Mouse (Mus musculus): ENCODE results near the gene Rpp40. TPM values are rescaled to one million over a fixed set of nuclear protein-coding genes. Genes with fewer than 3 reads are reported as not detected.

Rpp40 gene
- total RNA-seq, 4 experiments from 2014 or later, result 6.4 to 7.6 (median 6.7) TPM

DNA sequence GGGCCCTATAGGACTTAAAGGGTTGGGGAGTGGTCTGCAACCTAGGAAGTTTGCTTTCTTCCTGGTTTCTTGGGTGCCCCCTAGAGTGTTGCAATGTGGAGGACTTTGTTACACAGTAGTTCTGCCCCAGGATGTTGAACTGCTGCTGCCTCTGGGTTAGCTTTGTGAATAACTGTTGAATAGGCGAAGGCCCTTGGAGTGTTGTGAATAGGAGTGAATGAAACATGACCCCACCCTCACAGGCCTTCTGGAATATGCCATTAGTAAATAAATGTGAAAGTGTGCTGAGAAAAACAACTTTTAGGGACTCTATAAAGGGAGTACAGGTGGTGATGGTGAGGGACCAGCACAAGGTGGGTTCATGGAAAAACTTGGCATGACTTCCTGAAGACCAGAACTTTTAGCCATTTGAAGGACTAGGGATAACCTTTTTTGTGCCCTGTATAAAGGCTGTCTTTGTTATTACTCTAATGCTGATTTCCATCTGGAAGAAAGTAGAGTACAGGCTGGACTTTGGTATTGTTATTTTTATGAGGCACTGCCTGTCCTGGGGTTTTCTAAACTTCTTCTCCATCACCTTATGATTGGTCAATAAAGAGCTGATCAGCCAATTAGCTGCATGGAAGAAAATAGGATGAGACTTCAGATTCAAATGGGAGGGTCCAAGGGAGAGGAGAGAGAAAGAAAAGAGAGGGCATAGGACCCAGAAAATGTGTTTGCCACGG is 53.1 kb downstream of the Rpp40 start:
- DNase-seq (ENCODE audit: low spot score), result no peak

DNA sequence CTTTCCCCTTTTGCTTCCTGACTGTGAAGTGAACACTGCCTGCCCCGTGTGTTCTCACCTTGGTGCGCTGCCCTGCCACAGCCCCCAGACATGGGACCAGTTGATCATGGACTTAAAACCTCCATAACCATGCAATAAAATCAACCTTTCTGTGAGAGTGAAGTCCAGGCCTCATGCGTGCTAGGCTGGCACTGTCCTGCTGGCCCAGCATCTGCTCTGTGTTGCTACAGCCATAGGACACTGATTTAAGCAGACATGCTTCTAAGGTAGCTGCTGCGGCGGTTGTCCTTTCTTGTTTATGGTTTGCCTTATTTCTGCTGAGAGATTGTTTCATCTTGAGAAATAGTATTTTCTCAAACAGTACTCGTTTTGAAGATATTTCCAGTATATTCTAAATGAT is 54.6 kb downstream of the Rpp40 start:
- no peak for DNase-seq (ENCODE audit: low spot score)

DNA sequence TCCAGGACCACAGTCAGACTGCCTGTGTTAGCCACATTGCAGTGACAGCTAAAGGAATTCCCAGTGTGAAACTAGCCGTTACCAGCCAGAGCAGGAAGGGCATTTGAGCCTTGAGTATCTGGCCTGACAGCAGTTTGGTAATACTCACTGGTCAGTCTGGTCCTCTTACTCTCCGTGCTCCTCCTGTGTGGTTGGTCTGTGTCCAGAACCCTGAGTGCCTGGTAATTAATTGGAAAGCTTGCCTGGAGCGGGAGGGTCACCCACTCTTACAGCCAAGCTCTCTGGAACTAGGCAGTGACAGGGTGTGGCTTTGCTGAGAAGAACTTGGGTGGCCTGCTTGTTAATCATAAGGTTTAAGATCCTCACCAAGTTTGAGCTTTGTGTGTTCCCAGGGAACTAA is 57.5 kb downstream of the Rpp40 start:
- DNase-seq (ENCODE audit: low spot score), result peak; percentile 7

DNA sequence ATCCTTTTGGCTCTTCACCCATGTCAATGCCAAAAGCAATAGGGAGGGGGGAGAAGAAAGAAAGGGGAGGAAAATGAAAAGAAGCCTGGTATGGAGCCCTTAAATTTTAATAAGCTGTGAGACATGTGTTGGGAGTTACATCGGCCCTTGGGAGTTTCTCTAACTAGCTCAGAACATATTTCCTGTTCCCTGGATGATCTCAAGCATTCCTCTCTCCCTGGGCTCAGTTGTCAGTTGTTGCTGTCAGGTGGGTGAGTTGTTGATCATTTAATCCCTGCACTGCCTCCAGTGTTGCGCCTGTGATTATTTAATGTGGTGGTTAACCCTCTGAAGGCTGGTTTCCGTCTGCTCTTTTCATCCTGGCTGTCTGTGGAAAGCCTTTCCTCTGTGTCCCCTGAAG is 60.9 kb downstream of the Rpp40 start:
- no peak for DNase-seq (ENCODE audit: low spot score)

Other genes with a start within 250 kb of the Rpp40 start
- gene Cdyl, start 246.5 kb downstream of the Rpp40 start, total RNA-seq (2022), result 1 to 10 TPM; 8.0 to 9.7 (median 9.2) TPM
- 1 to 10 TPM in 2 of 4 experiments, under 1 TPM in 2; 0.40 to 1.6 (median 0.98) TPM for gene Ppp1r3g, start 52.5 kb upstream of the Rpp40 start, total RNA-seq (2022)
- 10 to 100 TPM; 85.3 to 90.4 (median 87.3) TPM for gene Fars2, start 211.1 kb upstream of the Rpp40 start, total RNA-seq (2022)
- 10 to 100 TPM; 11.5 to 13.0 (median 11.9) TPM for gene Lyrm4, start 211.2 kb upstream of the Rpp40 start, total RNA-seq (2022)